8 mouse cellular contexts compared by ENCODE assay signal in the genomic region with DNA sequence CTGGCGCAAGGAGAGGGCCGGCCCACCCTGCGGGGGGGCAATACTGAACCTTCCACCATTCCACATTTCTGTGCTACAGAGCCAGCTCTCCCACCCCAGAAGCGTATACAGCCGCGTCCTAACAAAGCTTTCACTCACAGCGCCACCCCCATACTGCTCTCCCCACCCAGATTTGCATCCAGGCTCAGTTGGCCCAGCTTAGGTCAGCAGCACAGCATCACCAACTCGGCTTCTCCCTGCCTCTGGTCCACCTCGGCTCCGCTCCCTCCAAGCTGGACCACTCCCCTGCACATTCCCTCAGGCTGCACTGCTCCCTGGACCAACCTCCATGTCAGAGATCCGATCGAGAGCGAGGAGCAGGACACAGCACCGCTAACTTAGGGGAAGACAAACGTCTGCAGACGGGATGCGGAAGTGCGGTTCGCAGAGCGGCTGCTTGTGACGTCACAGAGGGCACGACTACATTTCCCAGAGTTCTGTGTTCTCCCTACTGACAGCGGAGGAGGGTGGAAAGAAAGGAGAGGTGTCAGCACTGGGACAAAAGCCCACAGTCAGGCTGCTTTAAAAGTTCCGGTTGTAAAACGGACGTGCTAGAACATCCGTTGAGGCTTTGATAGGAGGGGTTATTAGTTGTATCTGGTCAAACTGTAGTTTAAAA. TPM values are rescaled to one million over a fixed set of nuclear protein-coding genes. Genes with fewer than 3 reads are reported as not detected.
DNase-seq lines count a peak whose midpoint lies in the region; ATAC-seq and TF ChIP-seq lines count a peak whose summit lies in the region.

TSS of gene Gm26965 (minus strand) at position 399 of the 658 bp plus-strand sequence.
TSS of gene Zfp87 (minus strand) at position 425 of the 658 bp plus-strand sequence.

- H3K4me1 ChIP-seq in E14TG2a.4 (replicated peaks; ENCODE audit: low read depth, low read length) = peaks cover 58% of the 10 kb centered on the region
- peaks cover 15% of the 10 kb centered on the region for H3K4me1 ChIP-seq in forebrain, embryonic 12.5 days
- H3K4me1 ChIP-seq in heart, postnatal 0 days (ENCODE audit: control insufficient read depth, insufficient read depth) = peaks cover 15% of the 10 kb centered on the region
- peaks cover 6% of the 10 kb centered on the region for H3K4me1 ChIP-seq in liver, embryonic 16.5 days (ENCODE audit: control insufficient read depth, low read depth, low read length)
- H3K4me1 ChIP-seq in neural tube, embryonic 13.5 days (replicated peaks) = peaks cover 29% of the 10 kb centered on the region
- peaks cover 2% of the 10 kb centered on the region for H3K4me1 ChIP-seq in testis, adult 2 months (ENCODE audit: control insufficient read depth, insufficient read depth, low read length)

- peak within 1 kb of the TSS; percentile 84 for H3K4me2 ChIP-seq in forebrain, embryonic 12.5 days
- H3K4me2 ChIP-seq in heart, postnatal 0 days (ENCODE audit: low read depth, low read length) = peak within 1 kb of the TSS; percentile 88
- peak within 1 kb of the TSS; percentile 87 for H3K4me2 ChIP-seq in liver, embryonic 16.5 days (ENCODE audit: low read depth, low read length)
- peak within 1 kb of the TSS; percentile 95 for H3K4me2 ChIP-seq in neural tube, embryonic 13.5 days

- no peaks in the 10 kb centered on the region for H3K9me3 ChIP-seq in E14TG2a.4 (ENCODE audit: low read length)
- no peaks in the 10 kb centered on the region for H3K9me3 ChIP-seq in forebrain, embryonic 12.5 days
- no peaks in the 10 kb centered on the region for H3K9me3 ChIP-seq in heart, postnatal 0 days (replicated peaks; ENCODE audit: control insufficient read depth, low read length)
- no peaks in the 10 kb centered on the region for H3K9me3 ChIP-seq in liver, embryonic 16.5 days (replicated peaks; ENCODE audit: control insufficient read depth, low read length)
- no peaks in the 10 kb centered on the region for H3K9me3 ChIP-seq in neural tube, embryonic 13.5 days

- peaks cover 8% of the 10 kb centered on the region for H3K36me3 ChIP-seq in E14TG2a.4 (ENCODE audit: insufficient read depth, low read length)
- H3K36me3 ChIP-seq in forebrain, embryonic 12.5 days (replicated peaks) = peaks cover 2% of the 10 kb centered on the region
- peaks cover 6% of the 10 kb centered on the region; the same call in 1 of the 2 replicates for H3K36me3 ChIP-seq in heart, postnatal 0 days (replicated peaks; ENCODE audit: control insufficient read depth, insufficient read depth, low read length)
- no peaks in the 10 kb centered on the region for H3K36me3 ChIP-seq in liver, embryonic 16.5 days (ENCODE audit: control insufficient read depth, insufficient read depth)
- peaks cover 7% of the 10 kb centered on the region for H3K36me3 ChIP-seq in neural tube, embryonic 13.5 days
- H3K36me3 ChIP-seq in testis, adult 2 months (ENCODE audit: control insufficient read depth, insufficient read depth, low read length) = no peaks in the 10 kb centered on the region

- TF ChIP-seq CTCF in E14TG2a.4 (conservative IDR thresholded peaks at IDR 0.05; ENCODE audit: low read length) = no peak
- no peak for TF ChIP-seq CTCF in heart, postnatal 0 days (IDR thresholded peaks at IDR 0.05; ENCODE audit: low read depth)
- 0 out of 2 replicates have a peak, but pooled peaks have one; percentile 6 for TF ChIP-seq CTCF in testis, adult 2 months (IDR thresholded peaks at IDR 0.05; ENCODE audit: control insufficient read depth, insufficient read depth, insufficient replicate concordance, low read depth, low read length)

- TF ChIP-seq POLR2A in testis, adult 2 months (IDR thresholded peaks at IDR 0.05; ENCODE audit: control insufficient read depth, low read depth, low read length) = peak; percentile 95; the same call in 1 of the 2 replicates

- H3K27me3 ChIP-seq in E14TG2a.4 (ENCODE audit: insufficient read depth, low read length) = no peaks in the 10 kb centered on the region
- no peaks in the 10 kb centered on the region for H3K27me3 ChIP-seq in forebrain, embryonic 12.5 days
- no peaks in the 10 kb centered on the region for H3K27me3 ChIP-seq in heart, postnatal 0 days (ENCODE audit: control insufficient read depth, insufficient read depth, low read length)
- no peaks in the 10 kb centered on the region for H3K27me3 ChIP-seq in liver, embryonic 16.5 days (ENCODE audit: control insufficient read depth, insufficient read depth, low read depth, low read length)
- no peaks in the 10 kb centered on the region; the same call in 1 of the 2 replicates for H3K27me3 ChIP-seq in neural tube, embryonic 13.5 days
- H3K27me3 ChIP-seq in testis, adult 2 months (ENCODE audit: control insufficient read depth, insufficient read depth, low read length) = no peaks in the 10 kb centered on the region

- peak; percentile 99 for ATAC-seq in forebrain, embryonic 12.5 days (ENCODE audit: low FRiP score)
- ATAC-seq in heart, postnatal 0 days (ENCODE audit: insufficient read depth, low read depth) = peak; percentile 98
- peak; percentile 97 for ATAC-seq in liver, embryonic 16.5 days (ENCODE audit: low read depth)
- ATAC-seq in neural tube, embryonic 13.5 days (ENCODE audit: low read depth) = peak; percentile 99

- H3K27ac ChIP-seq in forebrain, embryonic 12.5 days = peak within 1 kb of the TSS; percentile 59; the same call in 1 of the 2 replicates
- peak within 1 kb of the TSS; percentile 62 for H3K27ac ChIP-seq in heart, postnatal 0 days (ENCODE audit: low read depth)
- peak within 1 kb of the TSS; percentile 76 for H3K27ac ChIP-seq in liver, embryonic 16.5 days (ENCODE audit: low read length)
- H3K27ac ChIP-seq in neural tube, embryonic 13.5 days (replicated peaks) = peak within 1 kb of the TSS; percentile 84
- H3K27ac ChIP-seq in testis, adult 2 months (ENCODE audit: control insufficient read depth, insufficient read depth, low read depth, low read length) = peak within 1 kb of the TSS; percentile 82

- H3K9ac ChIP-seq in forebrain, embryonic 12.5 days = peak within 1 kb of the TSS; percentile 72
- peak within 1 kb of the TSS; percentile 64 for H3K9ac ChIP-seq in heart, postnatal 0 days (replicated peaks; ENCODE audit: low read depth, low read length)
- peak within 1 kb of the TSS; percentile 77 for H3K9ac ChIP-seq in liver, embryonic 16.5 days (ENCODE audit: low read depth, low read length)
- H3K9ac ChIP-seq in neural tube, embryonic 13.5 days = peak within 1 kb of the TSS; percentile 91

- TF ChIP-seq EP300 in heart, postnatal 0 days (IDR thresholded peaks at IDR 0.05; ENCODE audit: low read depth) = no peak

- DNase-seq in c-Kit-positive CD71-positive TER-119-positive erythroid progenitor cells, embryonic 14.5 days (ENCODE audit: low spot score) = peak; percentile 88
- peak; percentile 98 for DNase-seq in heart, postnatal 0 days (ENCODE audit: low spot score)
- peak; percentile 93 to 95 for DNase-seq in kidney, postnatal 4 days

- WGBS in forebrain, embryonic 12.5 days = 0% methylated on average over 27 of the region's 27 CpGs
- under 1% methylated on average over 27 of the region's 27 CpGs for WGBS in heart, postnatal 0 days
- under 1% methylated on average over 27 of the region's 27 CpGs for WGBS in liver, embryonic 16.5 days (ENCODE audit: insufficient replicate concordance)
- under 1% methylated on average over 27 of the region's 27 CpGs for WGBS in neural tube, embryonic 13.5 days

- peak within 1 kb of the TSS; percentile 96 for H3K4me3 ChIP-seq in E14TG2a.4 (replicated peaks; ENCODE audit: low read length)
- H3K4me3 ChIP-seq in forebrain, embryonic 12.5 days (replicated peaks) = peak within 1 kb of the TSS; percentile 62
- peak within 1 kb of the TSS; percentile 68 for H3K4me3 ChIP-seq in heart, postnatal 0 days (ENCODE audit: low read depth, low read length)
- H3K4me3 ChIP-seq in liver, embryonic 16.5 days (ENCODE audit: low read depth, low read length) = peak within 1 kb of the TSS; percentile 90
- peak within 1 kb of the TSS; percentile 91 for H3K4me3 ChIP-seq in neural tube, embryonic 13.5 days
- peak within 1 kb of the TSS; percentile 98 for H3K4me3 ChIP-seq in testis, adult 2 months (ENCODE audit: control insufficient read depth, low read depth, low read length)

RNA-seq across cellular contexts. Expression of gene Gm26965, which starts in this region (rescaled TPM):
- not detected in 2 replicates for polyA plus RNA-seq in forebrain, embryonic 12.5 days (2016; fragmentation: Nextera tagmentation; extraction: Ambion mirVana)
- total RNA-seq in heart, postnatal 0 days (2014; rRNA removed; ENCODE audit: low replicate concordance) = not detected in 2 replicates
- 0.11 TPM in 1 of 2 replicates, not detected in the other for polyA plus RNA-seq in heart, postnatal 0 days (2015; fragmentation: Nextera tagmentation; extraction: Ambion mirVana)
- not detected in 2 replicates for polyA plus RNA-seq in liver, embryonic 16.5 days (2015; fragmentation: Nextera tagmentation; extraction: Ambion mirVana)
- not detected in 2 replicates for polyA plus RNA-seq in neural tube, embryonic 13.5 days (2015; fragmentation: Nextera tagmentation; extraction: Ambion mirVana)
- polyA plus RNA-seq in testis, adult 2 months (2012; rRNA removed) = not detected in 2 replicates

RNA-seq across cellular contexts. Expression of gene Zfp87, which starts in this region (rescaled TPM):
- 28.3 and 29.7 TPM in 2 replicates for polyA plus RNA-seq in forebrain, embryonic 12.5 days (2016; fragmentation: Nextera tagmentation; extraction: Ambion mirVana)
- total RNA-seq in heart, postnatal 0 days (2014; rRNA removed; ENCODE audit: low replicate concordance) = 7.9 and 10.7 TPM in 2 replicates
- 25.2 and 28.2 TPM in 2 replicates for polyA plus RNA-seq in heart, postnatal 0 days (2015; fragmentation: Nextera tagmentation; extraction: Ambion mirVana)
- 6.3 and 7.8 TPM in 2 replicates for polyA plus RNA-seq in liver, embryonic 16.5 days (2015; fragmentation: Nextera tagmentation; extraction: Ambion mirVana)
- 31.8 and 33.5 TPM in 2 replicates for polyA plus RNA-seq in neural tube, embryonic 13.5 days (2015; fragmentation: Nextera tagmentation; extraction: Ambion mirVana)
- 59.3 and 86.0 TPM in 2 replicates for polyA plus RNA-seq in testis, adult 2 months (2012; rRNA removed)

Comparison
In these comparisons a context has a peak if more than half of its experiments do, and no peak if none do; other contexts are left out.
1. Peak in every context shown above with its lines: DNase-seq, ATAC-seq, H3K4me3 ChIP-seq and H3K27ac ChIP-seq.